Mouse (Mus musculus): ENCODE data around the gene E2f8. TPM values are rescaled to one million over a fixed set of nuclear protein-coding genes. Genes with fewer than 3 reads are reported as not detected.

Gene E2f8
- polyA plus RNA-seq, 1 experiment: 6.5 TPM

GRCm38 (mm10) chr7:48841538-48841937, 39.9 kb downstream of the E2f8 start:
- Histone ChIP-seq H3K4me3 (ENCODE audit: control insufficient read depth, low read depth, low read length) (no peak overlapping the region), H3K4me1 (ENCODE audit: control insufficient read depth, insufficient read depth, low read length) (no peaks in the 10 kb centered on the region), H3K36me3 (ENCODE audit: control insufficient read depth, insufficient read depth, low read length) (no peaks in the 10 kb centered on the region), H3K27ac (ENCODE audit: control insufficient read depth, insufficient read depth, low read depth, low read length) (no peak overlapping the region), H3K27me3 (ENCODE audit: control insufficient read depth, insufficient read depth, low read length) (no peaks in the 10 kb centered on the region)
- no peak for TF ChIP-seq CTCF (IDR thresholded peaks at IDR 0.05; ENCODE audit: control insufficient read depth, insufficient read depth, insufficient replicate concordance, low read depth, low read length)
- TF ChIP-seq POLR2A (IDR thresholded peaks at IDR 0.05; ENCODE audit: control insufficient read depth, low read depth, low read length): no peak

GRCm38 (mm10) chr7:48840545-48840944, 40.9 kb downstream of the E2f8 start:
- H3K27me3 ChIP-seq (ENCODE audit: control insufficient read depth, insufficient read depth, low read length): no peaks in the 10 kb centered on the region
- TF ChIP-seq CTCF (IDR thresholded peaks at IDR 0.05; ENCODE audit: control insufficient read depth, insufficient read depth, insufficient replicate concordance, low read depth, low read length): no peak
- TF ChIP-seq POLR2A (IDR thresholded peaks at IDR 0.05; ENCODE audit: control insufficient read depth, low read depth, low read length): no peak
- H3K4me1 ChIP-seq (ENCODE audit: control insufficient read depth, insufficient read depth, low read length): no peaks in the 10 kb centered on the region
- no peak overlapping the region for H3K4me3 ChIP-seq (ENCODE audit: control insufficient read depth, low read depth, low read length)
- no peak overlapping the region for H3K27ac ChIP-seq (ENCODE audit: control insufficient read depth, insufficient read depth, low read depth, low read length)
- H3K36me3 ChIP-seq (ENCODE audit: control insufficient read depth, insufficient read depth, low read length): no peaks in the 10 kb centered on the region

DNA sequence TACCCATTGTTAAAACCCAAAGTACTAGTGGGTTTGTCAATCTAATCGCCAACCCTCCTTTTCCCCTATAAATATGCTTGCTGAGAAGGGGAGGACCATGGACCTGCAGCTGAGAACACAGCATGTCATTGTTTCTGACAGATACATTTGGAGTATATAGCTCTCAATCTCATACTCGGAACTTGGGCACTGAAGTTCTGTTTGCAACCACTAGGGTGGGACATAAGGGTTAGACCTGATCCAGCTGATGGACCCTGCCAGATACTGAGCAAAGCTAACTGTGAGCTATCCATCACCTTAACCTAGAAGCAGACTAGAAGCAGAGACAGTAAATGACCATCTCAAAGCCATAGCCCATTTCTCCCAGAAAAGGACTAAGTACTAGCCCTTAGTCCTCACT, 43.0 kb downstream of the E2f8 start:
- TF ChIP-seq POLR2A (IDR thresholded peaks at IDR 0.05; ENCODE audit: control insufficient read depth, low read depth, low read length): no peak
- TF ChIP-seq CTCF (IDR thresholded peaks at IDR 0.05; ENCODE audit: control insufficient read depth, insufficient read depth, insufficient replicate concordance, low read depth, low read length): no peak
- Histone ChIP-seq H3K36me3 (ENCODE audit: control insufficient read depth, insufficient read depth, low read length) (no peaks in the 10 kb centered on the region), H3K27me3 (ENCODE audit: control insufficient read depth, insufficient read depth, low read length) (no peaks in the 10 kb centered on the region), H3K27ac (ENCODE audit: control insufficient read depth, insufficient read depth, low read depth, low read length) (no peak overlapping the region), H3K4me1 (ENCODE audit: control insufficient read depth, insufficient read depth, low read length) (no peaks in the 10 kb centered on the region), H3K4me3 (ENCODE audit: control insufficient read depth, low read depth, low read length) (no peak overlapping the region)

DNA sequence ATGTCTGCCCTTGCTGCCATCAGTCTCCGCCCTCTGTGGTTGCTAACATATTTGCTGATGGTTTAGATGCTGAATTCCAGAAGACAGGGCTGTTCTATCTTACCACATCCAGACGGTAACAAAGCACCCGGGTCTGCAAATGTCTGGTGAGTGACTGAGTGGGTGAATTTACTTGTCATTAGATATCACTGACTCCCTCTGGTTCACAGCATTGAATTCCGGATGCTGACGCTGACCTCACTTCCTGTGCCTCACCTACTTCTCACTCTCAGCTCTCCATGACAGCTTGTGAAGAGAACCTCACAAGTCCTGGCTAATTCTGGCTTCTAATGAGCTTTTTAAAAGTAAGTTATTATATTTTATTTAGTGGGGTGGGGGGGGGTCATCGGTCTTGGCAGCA, 44.4 kb downstream of the E2f8 start:
- no peaks in the 10 kb centered on the region for H3K36me3 ChIP-seq (ENCODE audit: control insufficient read depth, insufficient read depth, low read length)
- H3K4me3 ChIP-seq (ENCODE audit: control insufficient read depth, low read depth, low read length): no peak overlapping the region
- H3K4me1 ChIP-seq (ENCODE audit: control insufficient read depth, insufficient read depth, low read length): no peaks in the 10 kb centered on the region
- no peak overlapping the region for H3K27ac ChIP-seq (ENCODE audit: control insufficient read depth, insufficient read depth, low read depth, low read length)
- no peaks in the 10 kb centered on the region for H3K27me3 ChIP-seq (ENCODE audit: control insufficient read depth, insufficient read depth, low read length)
- TF ChIP-seq POLR2A (IDR thresholded peaks at IDR 0.05; ENCODE audit: control insufficient read depth, low read depth, low read length) (no peak), CTCF (IDR thresholded peaks at IDR 0.05; ENCODE audit: control insufficient read depth, insufficient read depth, insufficient replicate concordance, low read depth, low read length) (no peak)

GRCm38 (mm10) chr7:48834989-48835626, 46.3 kb downstream of the E2f8 start:
- H3K4me1 ChIP-seq (ENCODE audit: control insufficient read depth, insufficient read depth, low read length): no peaks in the 10 kb centered on the region
- H3K27ac ChIP-seq (ENCODE audit: control insufficient read depth, insufficient read depth, low read depth, low read length): no peak overlapping the region
- no peaks in the 10 kb centered on the region for H3K36me3 ChIP-seq (ENCODE audit: control insufficient read depth, insufficient read depth, low read length)
- H3K4me3 ChIP-seq (ENCODE audit: control insufficient read depth, low read depth, low read length): no peak overlapping the region
- H3K27me3 ChIP-seq (ENCODE audit: control insufficient read depth, insufficient read depth, low read length): no peaks in the 10 kb centered on the region
- TF ChIP-seq CTCF (IDR thresholded peaks at IDR 0.05; ENCODE audit: control insufficient read depth, insufficient read depth, insufficient replicate concordance, low read depth, low read length) (no peak), POLR2A (IDR thresholded peaks at IDR 0.05; ENCODE audit: control insufficient read depth, low read depth, low read length) (no peak)

DNA sequence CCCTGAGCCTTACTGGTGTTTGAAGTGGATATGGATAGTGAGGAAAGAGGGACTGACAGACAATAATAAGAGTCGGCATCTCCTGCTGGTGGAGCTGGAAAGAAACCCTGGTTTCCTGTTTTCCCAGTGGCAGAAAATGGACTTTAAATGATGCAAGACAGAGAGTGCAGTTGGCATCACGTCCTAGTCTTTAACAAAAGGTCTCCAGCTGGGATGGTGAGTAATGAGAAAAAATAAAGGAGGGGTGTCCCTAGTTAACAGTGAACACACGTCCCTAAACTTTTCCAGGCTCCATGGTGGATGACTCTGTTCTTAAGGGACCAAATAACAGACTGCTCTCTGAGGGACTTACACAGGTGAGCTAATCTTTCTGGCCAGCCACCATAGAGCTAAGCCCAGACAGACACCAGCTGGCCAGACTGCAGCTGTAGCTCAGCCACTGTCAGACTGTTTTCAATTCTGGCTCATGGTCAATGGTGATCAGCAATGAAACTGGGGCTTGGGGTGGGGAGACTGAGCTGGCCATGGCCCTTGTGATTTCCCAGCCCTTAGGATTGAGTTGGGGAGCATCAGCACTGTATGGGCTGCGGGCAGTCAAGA, 46.9 kb downstream of the E2f8 start:
- Histone ChIP-seq H3K27ac (ENCODE audit: control insufficient read depth, insufficient read depth, low read depth, low read length) (no peak overlapping the region), H3K4me1 (ENCODE audit: control insufficient read depth, insufficient read depth, low read length) (no peaks in the 10 kb centered on the region), H3K4me3 (ENCODE audit: control insufficient read depth, low read depth, low read length) (no peak overlapping the region), H3K36me3 (ENCODE audit: control insufficient read depth, insufficient read depth, low read length) (no peaks in the 10 kb centered on the region), H3K27me3 (ENCODE audit: control insufficient read depth, insufficient read depth, low read length) (no peaks in the 10 kb centered on the region)
- TF ChIP-seq CTCF (IDR thresholded peaks at IDR 0.05; ENCODE audit: control insufficient read depth, insufficient read depth, insufficient replicate concordance, low read depth, low read length): no peak
- TF ChIP-seq POLR2A (IDR thresholded peaks at IDR 0.05; ENCODE audit: control insufficient read depth, low read depth, low read length): no peak

DNA sequence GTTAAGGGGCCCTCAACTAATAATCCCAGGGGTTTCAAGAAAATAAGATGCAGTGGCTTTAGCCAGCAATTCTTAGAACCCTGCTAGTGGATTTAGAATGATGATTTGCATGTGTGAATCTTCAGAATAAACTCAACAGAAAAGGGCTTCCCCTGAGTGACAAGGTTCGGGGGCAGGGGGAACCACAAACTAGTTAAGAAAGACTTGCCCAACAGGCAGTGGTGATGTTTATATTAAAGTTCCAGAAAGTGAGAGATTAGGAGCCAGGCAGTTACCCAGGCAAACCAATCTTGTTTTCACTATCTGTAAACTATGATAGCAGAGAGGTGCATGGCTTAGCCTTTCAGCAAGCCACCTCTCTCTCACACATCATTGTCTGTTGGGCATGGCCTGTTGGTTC, 48.7 kb downstream of the E2f8 start:
- no peaks in the 10 kb centered on the region for H3K4me1 ChIP-seq (ENCODE audit: control insufficient read depth, insufficient read depth, low read length)
- no peaks in the 10 kb centered on the region for H3K36me3 ChIP-seq (ENCODE audit: control insufficient read depth, insufficient read depth, low read length)
- H3K4me3 ChIP-seq (ENCODE audit: control insufficient read depth, low read depth, low read length): no peak overlapping the region
- H3K27ac ChIP-seq (ENCODE audit: control insufficient read depth, insufficient read depth, low read depth, low read length): no peak overlapping the region
- H3K27me3 ChIP-seq (ENCODE audit: control insufficient read depth, insufficient read depth, low read length): no peaks in the 10 kb centered on the region
- TF ChIP-seq CTCF (IDR thresholded peaks at IDR 0.05; ENCODE audit: control insufficient read depth, insufficient read depth, insufficient replicate concordance, low read depth, low read length): no peak
- TF ChIP-seq POLR2A (IDR thresholded peaks at IDR 0.05; ENCODE audit: control insufficient read depth, low read depth, low read length): no peak

All from testis, adult 2 months (tissue).